Comparison of ENCODE assay signal across 15 mouse cellular contexts in genomic region chr7:118887303-118888055, GRCm38 (mm10). TPM values are rescaled to one million over a fixed set of nuclear protein-coding genes. Genes with fewer than 3 reads are reported as not detected.
DNase-seq lines count a peak whose midpoint lies in the region; ATAC-seq lines count a peak whose summit lies in the region.
"Had no signal": no experiment of that assay in that cellular context is flagged by ENCODE, and none has a peak within 500 bp of the region (broad histone marks: within the 10 kb centered on the region; RNA-seq: fewer than 3 reads in every experiment).

No protein-coding gene starts in this region.

- no peaks in the 10 kb centered on the region for H3K9me3 ChIP-seq in hindbrain, embryonic 12.5 days (replicated peaks)
- H3K9me3 ChIP-seq in hindbrain, embryonic 14.5 days (ENCODE audit: control insufficient read depth, low read length): no peaks in the 10 kb centered on the region
- no peaks in the 10 kb centered on the region for H3K9me3 ChIP-seq in forebrain, embryonic 14.5 days (replicated peaks; ENCODE audit: control insufficient read depth, low read length)

- H3K9ac ChIP-seq in hindbrain, embryonic 12.5 days: no peak overlapping the region
- H3K9ac ChIP-seq in hindbrain, embryonic 14.5 days: no peak overlapping the region
- no peak overlapping the region for H3K9ac ChIP-seq in forebrain, embryonic 14.5 days (ENCODE audit: low read length)
- H3K9ac ChIP-seq: liver, embryonic 14.5 days had no signal

- ATAC-seq in hindbrain, embryonic 12.5 days (ENCODE audit: low FRiP score): peak; percentile 53
- no peak for ATAC-seq in hindbrain, embryonic 14.5 days (ENCODE audit: low FRiP score)
- ATAC-seq in forebrain, embryonic 14.5 days: peak; percentile 55
- ATAC-seq: intestine, embryonic 16.5 days; Patski had no signal

- peaks cover 30% of the 10 kb centered on the region for H3K4me1 ChIP-seq in hindbrain, embryonic 12.5 days
- peaks cover 12% of the 10 kb centered on the region for H3K4me1 ChIP-seq in hindbrain, embryonic 14.5 days (replicated peaks; ENCODE audit: control insufficient read depth, insufficient read depth, low read length)
- peaks cover 17% of the 10 kb centered on the region for H3K4me1 ChIP-seq in forebrain, embryonic 14.5 days (ENCODE audit: control insufficient read depth, insufficient read depth, low read length)

- H3K27ac ChIP-seq in hindbrain, embryonic 12.5 days: peak overlapping the region; percentile 57
- no peak overlapping the region for H3K27ac ChIP-seq in hindbrain, embryonic 14.5 days
- no peak overlapping the region for H3K27ac ChIP-seq in forebrain, embryonic 14.5 days (ENCODE audit: low read depth, low read length)
- H3K27ac ChIP-seq: liver, embryonic 14.5 days had no signal

- DNase-seq in hindbrain, embryonic 14.5 days (ENCODE audit: low spot score): no peak
- peak; percentile 35 for DNase-seq in ES-CJ7 (ENCODE audit: low read depth, low spot score)
- DNase-seq in R1 (ENCODE audit: low read depth, low spot score): peak; percentile 44
- DNase-seq in forebrain, embryonic 14.5 days (ENCODE audit: low spot score): peak; percentile 34
- no peak for DNase-seq in spleen, adult 18-20 months
- no peak for DNase-seq in right cerebral cortex, adult 2 months (ENCODE audit: low spot score in 2 of 2)
- DNase-seq: adrenal gland, adult 2 months; cerebellum, postnatal 14 days; gastrocnemius, postnatal 14 days; kidney, postnatal 10 days; thymus, postnatal 4 days had no signal

- no peaks in the 10 kb centered on the region for H3K27me3 ChIP-seq in hindbrain, embryonic 12.5 days
- no peaks in the 10 kb centered on the region for H3K27me3 ChIP-seq in hindbrain, embryonic 14.5 days (ENCODE audit: control insufficient read depth, insufficient read depth, low read length)
- H3K27me3 ChIP-seq in forebrain, embryonic 14.5 days (replicated peaks; ENCODE audit: control insufficient read depth, insufficient read depth, low read length): no peaks in the 10 kb centered on the region
- H3K27me3 ChIP-seq: Patski had no signal

- no peak overlapping the region for H3K4me2 ChIP-seq in hindbrain, embryonic 12.5 days (replicated peaks)
- no peak overlapping the region for H3K4me2 ChIP-seq in hindbrain, embryonic 14.5 days (replicated peaks)
- H3K4me2 ChIP-seq in forebrain, embryonic 14.5 days (ENCODE audit: low read length): no peak overlapping the region

- H3K36me3 ChIP-seq in hindbrain, embryonic 12.5 days: no peaks in the 10 kb centered on the region
- H3K36me3 ChIP-seq in hindbrain, embryonic 14.5 days (replicated peaks; ENCODE audit: control insufficient read depth, insufficient read depth): no peaks in the 10 kb centered on the region
- no peaks in the 10 kb centered on the region for H3K36me3 ChIP-seq in forebrain, embryonic 14.5 days (ENCODE audit: control insufficient read depth, insufficient read depth, low read length)

- 21% methylated on average over 6 of the region's 6 CpGs for WGBS in hindbrain, embryonic 12.5 days
- 22% methylated on average over 6 of the region's 6 CpGs for WGBS in hindbrain, embryonic 14.5 days
- WGBS in forebrain, embryonic 14.5 days: 24% methylated on average over 6 of the region's 6 CpGs

- H3K4me3 ChIP-seq in hindbrain, embryonic 12.5 days: no peak overlapping the region
- no peak overlapping the region for H3K4me3 ChIP-seq in hindbrain, embryonic 14.5 days (replicated peaks; ENCODE audit: low read length)
- no peak overlapping the region for H3K4me3 ChIP-seq in forebrain, embryonic 14.5 days (ENCODE audit: low read depth, low read length)

RNA-seq across cellular contexts. Expression of gene Knop1, which starts 31.4 kb away (rescaled TPM):
- polyA plus RNA-seq in hindbrain, embryonic 12.5 days (2016; fragmentation: Nextera tagmentation; extraction: Ambion mirVana): 99.2 and 108 TPM in 2 replicates
- 55.0 and 64.8 TPM in 2 replicates for polyA plus RNA-seq in hindbrain, embryonic 14.5 days (2014; fragmentation: Nextera tagmentation; extraction: Ambion mirVana)
- polyA plus RNA-seq in forebrain, embryonic 14.5 days (2014; fragmentation: Nextera tagmentation; extraction: Ambion mirVana): 75.6 and 77.9 TPM in 2 replicates

RNA-seq across cellular contexts. Expression of gene Iqck, which starts 31.9 kb away (rescaled TPM):
- 4.6 and 4.9 TPM in 2 replicates for polyA plus RNA-seq in hindbrain, embryonic 12.5 days (2016; fragmentation: Nextera tagmentation; extraction: Ambion mirVana)
- polyA plus RNA-seq in hindbrain, embryonic 14.5 days (2014; fragmentation: Nextera tagmentation; extraction: Ambion mirVana): 4.4 and 4.5 TPM in 2 replicates
- 3.3 and 3.4 TPM in 2 replicates for polyA plus RNA-seq in forebrain, embryonic 14.5 days (2014; fragmentation: Nextera tagmentation; extraction: Ambion mirVana)

Comparison
In these comparisons a context has a peak if more than half of its experiments do, and no peak if none do; other contexts are left out.
1. DNase-seq: peak in ES-CJ7 (single experiment), R1 (single experiment) and forebrain, embryonic 14.5 days (single experiment); none in hindbrain, embryonic 14.5 days (single experiment), spleen, adult 18-20 months (0 of 2) and right cerebral cortex, adult 2 months (0 of 2).